Mouse (Mus musculus) thymus, postnatal 10 days (tissue): ENCODE results near the gene Prom2.

Source experiments
- DNase-seq, 2 experiments: peaks; one replicate each; pipeline ENCODE4 v3.0.0; 2021; ENCODE audit warnings: low spot score in 2 of 2

Prom2 gene

GRCm38 (mm10) chr2:127484476-127485170, 56.6 kb downstream of the Prom2 start:
- peak in 1 of 2 experiments; percentile 24 for DNase-seq

- no peak for DNase-seq
Measured at GRCm38 (mm10) chr2:127483001-127483400, 58.3 kb downstream of the Prom2 start.

GRCm38 (mm10) chr2:127482533-127482911, 58.7 kb downstream of the Prom2 start:
- no peak for DNase-seq

GRCm38 (mm10) chr2:127481841-127482532, 59.3 kb downstream of the Prom2 start:
- DNase-seq, result no peak

- no peak for DNase-seq
Measured at GRCm38 (mm10) chr2:127479763-127480162, 61.5 kb downstream of the Prom2 start.

- DNase-seq, result no peak
Measured at GRCm38 (mm10) chr2:127479210-127479609, 62.1 kb downstream of the Prom2 start.
